Mouse (Mus musculus): ENCODE results near the gene Olfr1105.

The Olfr1105 gene

GRCm38 (mm10) chr2:87036431-87036830 is at the start of gene Olfr1105:
TSS of gene Olfr1105 (minus strand) at chr2:87036531.
- DNase-seq (ENCODE audit: low read depth, low spot score), result no peak

DNA sequence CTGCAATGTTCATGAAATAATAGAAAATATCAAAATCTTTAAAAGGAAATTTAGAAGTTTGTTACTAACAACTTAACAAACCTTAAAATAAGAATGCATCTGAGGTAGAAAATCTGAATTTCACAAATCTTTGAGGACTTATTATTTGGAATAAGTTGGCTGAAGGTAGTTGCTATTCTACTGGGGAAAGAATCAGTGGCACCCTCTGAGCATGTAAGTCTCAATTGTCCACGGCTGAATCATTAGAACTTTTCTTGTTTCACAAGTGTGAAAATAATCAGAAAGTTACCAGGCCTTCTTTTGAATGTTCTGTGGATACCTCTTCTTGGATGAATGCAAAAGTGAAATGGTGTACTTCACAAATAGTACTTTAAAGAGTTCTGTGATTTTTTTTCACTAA is 39.4 kb upstream of the Olfr1105 start, which contains the start of gene Olfr1107:
Gene Olfr1107, minus strand, starts transcription at position 101 of the 400 bp plus-strand sequence.
- DNase-seq (ENCODE audit: low read depth, low spot score), result no peak

GRCm38 (mm10) chr2:87052173-87052572 is 15.8 kb upstream of the Olfr1105 start, which contains the start of gene Olfr1106:
TSS of gene Olfr1106 (minus strand) at chr2:87052273.
- DNase-seq (ENCODE audit: low read depth, low spot score), result no peak

DNA sequence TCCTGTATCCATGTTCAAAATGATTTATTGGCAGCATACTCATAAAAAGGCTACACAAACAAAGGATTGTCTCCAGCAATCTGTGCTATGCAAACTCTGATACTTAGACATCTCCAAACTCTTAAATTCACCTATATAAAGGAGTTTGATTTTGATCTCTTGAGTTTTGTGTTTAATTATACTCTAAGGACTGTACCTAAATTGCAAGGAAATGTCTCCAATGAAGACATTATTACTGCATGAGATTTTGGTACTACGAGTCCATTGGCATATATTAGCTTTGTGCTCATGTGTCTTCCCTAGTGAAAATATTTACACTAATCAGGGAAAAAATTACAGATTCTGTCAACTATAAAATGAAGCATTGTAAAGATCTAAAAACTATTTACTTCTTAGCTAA is 9.4 kb downstream of the Olfr1105 start, which contains the start of gene Olfr1104:
Gene Olfr1104, minus strand, starts transcription at position 101 of the 400 bp plus-strand sequence.
- no peak for DNase-seq (ENCODE audit: low read depth, low spot score)

- no peak for DNase-seq (ENCODE audit: low read depth, low spot score)
Measured at GRCm38 (mm10) chr2:86998098-86998497, 38.2 kb downstream of the Olfr1105 start, which contains the start of gene Olfr1102. TSS of gene Olfr1102 (plus strand) at chr2:86998398.

DNA sequence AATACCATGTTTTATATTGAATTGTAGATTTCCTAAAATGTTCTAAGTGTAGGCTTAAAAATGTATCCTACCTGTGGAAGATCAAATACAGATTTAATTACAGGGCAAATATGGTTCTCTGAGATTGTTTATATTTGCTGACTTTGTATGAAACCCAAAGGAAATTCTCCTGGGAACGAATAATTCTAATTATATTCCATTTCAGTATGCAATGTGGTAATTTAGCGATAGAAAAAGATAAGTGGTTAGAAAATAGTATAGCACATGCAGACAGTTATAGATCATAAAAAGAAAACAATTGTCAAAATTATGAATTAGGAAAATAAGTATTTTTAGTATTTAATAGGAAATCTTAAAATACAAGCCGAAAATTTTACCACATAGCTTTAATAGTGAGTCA is 45.2 kb downstream of the Olfr1105 start, which contains the start of gene Olfr1101:
Gene Olfr1101, minus strand, starts transcription at position 101 of the 400 bp plus-strand sequence.
- DNase-seq (ENCODE audit: low read depth, low spot score), result no peak

All from ZHBTc4 (cell line).